Mouse (Mus musculus): ENCODE measurements around the gene Slc30a9.

The Slc30a9 gene

DNA sequence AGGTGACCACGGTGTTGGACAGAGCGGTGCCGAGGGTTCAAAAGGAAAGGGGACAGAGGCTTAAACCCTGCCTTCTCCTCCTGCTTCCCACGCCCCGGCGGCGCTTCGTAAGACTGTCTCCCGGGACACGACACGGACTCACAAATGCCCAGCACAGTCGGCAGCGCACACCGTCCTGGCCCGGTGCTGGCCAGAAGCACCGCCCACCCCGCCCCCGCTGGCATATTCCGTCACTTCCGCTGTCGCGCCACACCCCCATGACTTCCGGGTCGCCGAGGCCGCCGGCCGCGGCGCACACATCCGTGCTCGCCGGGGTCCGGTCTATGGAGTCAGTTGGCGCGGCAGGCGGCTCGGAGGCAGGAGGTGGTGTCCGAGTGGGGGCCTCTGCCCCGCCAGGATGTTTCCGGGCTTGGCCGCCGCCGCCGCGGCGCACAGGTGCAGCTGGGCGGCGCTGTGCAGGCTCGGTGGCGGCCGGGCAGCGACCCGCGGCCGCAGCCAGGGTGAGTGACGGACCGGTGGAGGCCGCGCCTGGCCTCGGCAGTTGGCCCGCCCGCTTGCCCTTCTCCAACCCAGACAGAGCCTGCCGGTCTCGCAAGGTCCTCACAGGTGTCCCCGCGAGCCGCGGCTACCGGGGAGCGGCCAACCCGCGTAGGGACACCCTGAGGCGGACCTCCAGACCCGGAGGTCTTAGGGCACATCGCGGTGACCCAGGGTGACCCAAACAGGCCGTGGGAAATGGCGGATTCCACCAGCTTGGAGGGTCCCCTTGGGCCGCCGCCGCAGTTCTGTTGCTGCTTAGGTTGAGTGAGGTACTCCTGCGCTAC, at the start of gene Slc30a9:
TSS of gene Slc30a9 (plus strand) at position 258 of the 824 bp plus-strand sequence.
- CTCF ChIA-PET, result interaction anchor here (0.7 kb wide), 1 partner anchor 517 kb away, joined by 3 read pairs; no protein-coding TSS in a partner anchor

- CTCF ChIA-PET, result no interaction called here
Observed at GRCm38 (mm10) chr5:67258473-67258872, 48.3 kb upstream of the Slc30a9 start.

DNA sequence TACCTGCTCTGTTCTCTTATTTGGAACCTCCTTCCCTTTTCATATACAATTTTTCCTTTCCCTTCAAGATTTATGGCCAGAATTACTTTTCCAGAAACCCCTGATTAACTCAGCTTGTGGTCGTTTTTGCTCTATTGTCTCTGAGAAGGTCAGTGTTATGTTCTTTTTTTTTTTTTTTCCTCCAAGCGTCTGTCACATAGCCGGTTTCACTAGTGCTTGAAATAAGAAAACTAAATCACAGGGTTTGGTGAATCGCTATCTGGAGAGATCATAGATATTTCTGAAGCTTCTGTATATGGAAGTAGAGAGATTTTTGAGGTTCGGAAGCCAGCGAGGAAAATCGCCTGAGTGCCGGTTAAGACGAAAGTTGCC, 46.6 kb upstream of the Slc30a9 start:
- CTCF ChIA-PET, result interaction anchor here (0.7 kb wide), 1 partner anchor 164 kb away, joined by 5 read pairs; no protein-coding TSS in a partner anchor

GRCm38 (mm10) chr5:67260531-67261371, 46.0 kb upstream of the Slc30a9 start, which contains the start of gene Tmem33:
Tmem33 (plus strand) TSS chr5:67260565.
- CTCF ChIA-PET, result interaction anchor here (0.7 kb wide), 1 partner anchor 164 kb away, joined by 5 read pairs; no protein-coding TSS in a partner anchor

GRCm38 (mm10) chr5:67262964-67263363, 43.8 kb upstream of the Slc30a9 start:
- CTCF ChIA-PET, result no interaction called here

DNA sequence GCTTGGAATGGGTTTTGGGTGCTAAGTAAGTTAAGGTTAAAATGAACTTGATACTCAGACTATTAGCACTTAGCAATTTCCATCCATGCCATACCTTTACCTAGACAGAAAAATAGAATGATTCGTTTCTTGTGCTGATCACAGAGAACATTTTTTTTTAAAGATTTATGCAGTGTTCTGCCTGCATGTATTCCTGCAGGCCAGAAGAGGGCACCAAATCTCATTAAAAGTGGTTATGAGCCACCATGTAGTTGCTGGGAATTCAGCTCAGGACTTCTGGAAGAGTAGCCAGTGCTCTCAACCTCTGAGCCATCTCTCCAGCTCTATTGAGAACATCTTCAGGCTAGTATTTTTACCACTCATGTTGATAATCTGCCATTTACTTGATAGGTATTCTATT, 40.6 kb upstream of the Slc30a9 start:
- CTCF ChIA-PET, result no interaction called here

GRCm38 (mm10) chr5:67269309-67269708, 37.4 kb upstream of the Slc30a9 start:
- CTCF ChIA-PET, result no interaction called here

DNA sequence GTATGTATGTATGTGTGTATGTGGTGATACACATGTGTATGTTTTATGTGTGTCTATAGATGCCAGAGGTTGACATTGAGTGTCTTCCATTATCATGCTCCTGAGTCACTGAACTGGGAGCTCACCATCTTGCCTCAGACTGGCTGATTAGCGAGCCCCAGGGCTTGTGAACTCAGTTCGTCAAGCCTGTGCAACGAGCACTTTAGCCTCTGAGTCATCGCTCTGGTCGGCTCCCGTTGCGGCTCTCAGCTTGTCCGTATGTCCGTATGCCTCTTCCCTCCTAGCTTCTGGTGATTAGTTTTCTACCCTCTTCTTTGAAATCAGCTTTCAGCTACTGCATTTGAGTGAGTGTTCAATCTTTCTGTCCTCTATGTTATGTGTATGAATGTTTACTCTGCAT, 27.3 kb upstream of the Slc30a9 start:
- CTCF ChIA-PET, result no interaction called here

GRCm38 (mm10) chr5:67279840-67280239, 26.9 kb upstream of the Slc30a9 start:
- CTCF ChIA-PET, result no interaction called here

- CTCF ChIA-PET, result no interaction called here
Observed at GRCm38 (mm10) chr5:67280400-67280799, 26.4 kb upstream of the Slc30a9 start.

DNA sequence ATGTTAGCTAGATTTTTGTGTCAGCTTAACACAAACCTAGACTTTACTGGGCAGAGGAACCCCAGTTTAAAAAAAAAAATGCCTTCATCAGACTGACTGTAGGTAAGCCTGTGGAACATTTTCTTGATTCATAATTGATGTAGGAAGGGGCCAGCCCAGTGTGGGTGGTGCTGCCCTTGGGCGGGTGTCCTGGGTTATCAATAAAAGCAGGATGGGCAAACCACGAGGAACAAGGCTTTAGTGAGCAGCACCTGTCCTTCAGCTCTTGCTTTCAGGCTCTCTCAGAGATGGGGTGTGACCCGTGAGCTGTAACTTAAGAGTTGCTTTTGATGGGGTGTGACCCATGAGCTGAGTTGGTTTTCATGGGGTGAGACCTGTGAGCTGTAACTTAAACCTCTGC, 11.7 kb upstream of the Slc30a9 start:
- CTCF ChIA-PET, result no interaction called here

- CTCF ChIA-PET, result no interaction called here
Observed at GRCm38 (mm10) chr5:67295682-67296081, 11.1 kb upstream of the Slc30a9 start.

- CTCF ChIA-PET, result no interaction called here
Observed at GRCm38 (mm10) chr5:67296171-67296570, 10.6 kb upstream of the Slc30a9 start.

- CTCF ChIA-PET, result no interaction called here
Observed at GRCm38 (mm10) chr5:67297026-67297813, 9.5 kb upstream of the Slc30a9 start.

GRCm38 (mm10) chr5:67299847-67300412, 6.8 kb upstream of the Slc30a9 start:
- CTCF ChIA-PET, result no interaction called here

DNA sequence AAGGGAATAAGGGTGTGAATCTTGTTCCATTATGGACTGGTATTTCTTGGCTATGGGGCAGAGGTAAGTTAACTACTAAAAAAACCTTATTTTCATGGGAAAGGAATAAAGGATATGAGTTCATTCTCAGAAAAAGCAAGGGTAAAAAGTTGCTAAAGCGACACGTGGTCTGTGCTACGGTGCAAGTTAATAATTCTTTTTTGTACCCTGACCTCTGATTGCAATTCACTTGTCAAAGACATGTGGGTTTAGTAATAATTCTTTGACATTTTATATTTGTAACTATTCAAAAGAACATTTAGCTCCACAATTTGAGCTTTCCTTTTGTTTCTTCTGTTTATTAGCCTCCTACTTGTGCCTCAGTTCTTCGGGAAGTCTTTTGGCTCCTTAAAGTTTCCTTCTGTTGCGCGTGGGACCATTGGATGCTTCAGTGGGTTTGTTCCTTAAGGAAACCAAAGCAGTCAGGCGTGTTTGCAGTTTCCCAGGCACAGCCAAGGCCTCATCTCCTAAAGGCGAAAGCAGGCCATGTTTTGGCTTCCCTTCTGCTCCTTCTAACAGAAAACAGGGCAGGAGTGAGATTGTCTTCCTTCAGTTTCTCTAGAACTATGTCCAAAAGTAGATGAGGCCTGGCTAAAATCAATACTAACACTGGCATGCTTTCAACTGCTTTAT, 5.7 kb upstream of the Slc30a9 start:
- CTCF ChIA-PET, result no interaction called here

DNA sequence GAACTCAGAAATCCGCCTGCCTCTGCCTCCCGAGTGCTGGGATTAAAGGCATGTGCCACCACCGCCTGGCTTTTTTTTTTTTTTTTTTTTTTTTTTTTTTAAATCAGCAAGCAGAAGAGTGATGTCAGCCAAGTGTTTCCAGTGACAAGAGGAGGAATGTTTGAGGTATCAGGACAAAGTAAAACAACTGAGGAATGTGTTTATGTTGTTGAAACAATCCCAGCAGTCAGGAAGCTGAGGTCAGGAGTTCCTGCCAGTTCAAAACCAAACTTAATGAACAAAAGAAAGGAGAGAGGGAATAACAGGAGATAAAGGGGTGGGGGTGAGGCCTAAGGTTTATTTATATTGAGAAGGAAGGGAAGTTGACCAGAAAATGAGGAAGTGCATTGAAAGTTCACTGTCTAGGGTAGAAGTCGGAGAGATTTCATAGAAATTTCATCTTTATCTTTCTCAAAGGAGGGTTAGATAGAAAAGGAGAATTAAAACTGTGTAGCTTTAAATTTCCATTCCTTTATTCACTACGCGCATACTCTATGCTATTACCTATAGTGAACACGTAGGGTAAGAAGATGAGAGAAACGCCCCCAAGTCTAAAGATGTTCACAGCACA, 4.9 kb upstream of the Slc30a9 start:
- CTCF ChIA-PET, result interaction anchor here (0.5 kb wide), 1 partner anchor 304 kb away, joined by 3 read pairs; no protein-coding TSS in a partner anchor

- CTCF ChIA-PET, result no interaction called here
Observed at GRCm38 (mm10) chr5:67303816-67304215, 2.9 kb upstream of the Slc30a9 start.

DNA sequence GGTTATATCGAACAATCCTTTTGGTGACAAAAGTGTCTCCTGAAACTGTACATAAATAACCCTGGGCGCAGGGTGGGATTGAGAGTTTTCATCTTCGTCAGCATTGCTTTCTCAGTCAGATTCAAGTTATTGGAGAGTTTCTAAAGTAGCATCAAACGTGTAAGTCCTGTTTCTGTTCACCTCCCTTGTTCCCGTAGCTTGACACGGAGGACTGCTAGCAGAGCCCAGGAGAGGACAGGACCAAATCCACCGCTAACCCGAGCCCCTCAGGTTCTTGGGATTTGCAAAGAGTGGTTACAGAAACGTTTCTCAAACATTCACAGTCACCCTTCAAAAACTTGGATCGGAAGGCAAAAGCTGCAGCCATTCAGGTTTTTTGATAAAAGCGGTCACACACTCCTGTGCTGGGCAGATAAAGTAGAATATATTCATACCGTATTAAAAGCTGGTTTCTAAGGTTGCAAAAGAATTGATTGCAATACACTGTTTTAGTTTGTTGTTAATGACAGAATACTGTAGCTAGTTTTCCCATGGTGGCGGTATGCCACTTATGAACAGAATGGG, 986 bp downstream of the Slc30a9 start:
- CTCF ChIA-PET, result interaction anchor here (0.8 kb wide), 1 partner anchor 143 kb away, joined by 4 read pairs; no protein-coding TSS in a partner anchor
